8 mouse cellular contexts compared by ENCODE assay signal in the genomic region with DNA sequence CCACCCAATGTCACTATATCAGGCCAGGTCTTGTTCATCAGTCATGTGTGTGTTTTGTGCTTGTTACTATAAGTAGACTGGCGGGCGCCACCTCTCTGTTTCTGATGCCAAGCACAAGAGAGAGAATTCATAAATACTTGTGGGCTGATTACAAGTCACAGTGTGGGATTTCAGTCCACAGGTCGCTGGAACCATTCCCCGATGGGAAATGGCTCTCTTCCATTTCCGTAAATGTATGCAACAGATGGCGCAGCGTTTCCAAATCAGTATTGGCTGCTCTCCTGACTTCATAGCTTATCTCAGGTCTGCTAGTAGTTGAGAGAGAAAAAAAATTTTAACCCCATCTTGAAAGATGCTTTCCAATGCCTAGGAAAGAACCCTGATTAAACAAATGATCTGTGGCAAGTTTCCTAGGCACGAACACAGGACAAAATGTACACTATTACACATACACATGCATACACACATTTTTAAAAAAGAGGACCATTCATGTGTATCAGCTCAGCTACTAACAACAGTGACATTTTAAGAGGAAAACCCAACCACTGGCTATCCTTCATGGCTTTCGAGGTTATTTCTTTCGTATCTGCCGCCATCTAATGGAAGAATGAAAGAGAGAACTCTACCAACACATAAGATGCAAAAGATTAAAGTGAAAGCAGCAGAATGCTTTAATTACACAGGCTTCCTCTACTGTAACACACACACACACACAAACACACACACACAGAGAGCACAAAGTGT. TPM values are rescaled to one million over a fixed set of nuclear protein-coding genes. Genes with fewer than 3 reads are reported as not detected.
DNase-seq lines count a peak whose midpoint lies in the region; ATAC-seq and TF ChIP-seq lines count a peak whose summit lies in the region.

No protein-coding gene starts in this region.

- TF ChIP-seq POLR2A in bone marrow macrophage, adult 2 months (IDR thresholded peaks at IDR 0.05; ENCODE audit: borderline replicate concordance, low read depth, low read length), result no peak

- H3K27ac ChIP-seq in bone marrow macrophage, adult 2 months (ENCODE audit: insufficient read depth, low read depth, low read length), result no peak overlapping the region
- peak overlapping the region; percentile 93; the same call in 1 of the 2 replicates for H3K27ac ChIP-seq in hindbrain, embryonic 10.5 days
- H3K27ac ChIP-seq in limb, embryonic 13.5 days, result peak overlapping the region; percentile 89; the same call in 1 of the 2 replicates
- H3K27ac ChIP-seq in midbrain, embryonic 16.5 days (ENCODE audit: low read length), result no peak overlapping the region

- H3K4me3 ChIP-seq in bone marrow macrophage, adult 2 months (ENCODE audit: insufficient read depth, low read length), result peak overlapping the region; percentile 66
- peak overlapping the region; percentile 67 for H3K4me3 ChIP-seq in erythroblast, embryonic 14.5 days (replicated peaks)
- peak overlapping the region; percentile 69 for H3K4me3 ChIP-seq in hindbrain, embryonic 10.5 days
- peak overlapping the region; percentile 89 for H3K4me3 ChIP-seq in limb, embryonic 13.5 days
- H3K4me3 ChIP-seq in midbrain, embryonic 16.5 days (ENCODE audit: low read depth, low read length), result peak overlapping the region; percentile 85

- H3K4me2 ChIP-seq in limb, embryonic 13.5 days (replicated peaks), result peak overlapping the region; percentile 77
- peak overlapping the region; percentile 99 for H3K4me2 ChIP-seq in midbrain, embryonic 16.5 days (ENCODE audit: low read length)

- peak; percentile 74 for ATAC-seq in frontal cortex, adult (ENCODE audit: low TSS enrichment)
- peak; percentile 24; the same call in 1 of the 2 replicates for ATAC-seq in limb, embryonic 13.5 days (ENCODE audit: low FRiP score, low read depth)
- ATAC-seq in midbrain, embryonic 16.5 days, result peak; percentile 18; the same call in 1 of the 2 replicates

- H3K9me3 ChIP-seq in erythroblast, embryonic 14.5 days (ENCODE audit: control insufficient read depth, low read length), result no peaks in the 10 kb centered on the region
- H3K9me3 ChIP-seq in hindbrain, embryonic 10.5 days, result no peaks in the 10 kb centered on the region
- no peaks in the 10 kb centered on the region for H3K9me3 ChIP-seq in limb, embryonic 13.5 days
- H3K9me3 ChIP-seq in midbrain, embryonic 16.5 days (replicated peaks; ENCODE audit: control insufficient read depth, low read length, poor library complexity, severe bottlenecking), result no peaks in the 10 kb centered on the region

- DNase-seq in frontal cortex, postnatal 14 days (ENCODE audit: low spot score in 2 of 2), result no peak
- DNase-seq in hindbrain, embryonic 10.5 days (ENCODE audit: low spot score), result peak; percentile 40
- no peak for DNase-seq in left cerebral cortex, adult 9 months (ENCODE audit: low spot score in 2 of 2)

- 17% methylated on average over 11 of the region's 11 CpGs for WGBS in hindbrain, embryonic 10.5 days
- 6% methylated on average over 11 of the region's 11 CpGs for WGBS in limb, embryonic 13.5 days
- 10% methylated on average over 11 of the region's 11 CpGs for WGBS in midbrain, embryonic 16.5 days

- peaks cover 8% of the 10 kb centered on the region for H3K4me1 ChIP-seq in bone marrow macrophage, adult 2 months (ENCODE audit: control insufficient read depth, insufficient read depth, low read length)
- peaks cover 26% of the 10 kb centered on the region for H3K4me1 ChIP-seq in erythroblast, embryonic 14.5 days (ENCODE audit: control insufficient read depth)
- peaks cover 42% of the 10 kb centered on the region for H3K4me1 ChIP-seq in hindbrain, embryonic 10.5 days (replicated peaks)
- peaks cover 47% of the 10 kb centered on the region for H3K4me1 ChIP-seq in limb, embryonic 13.5 days
- H3K4me1 ChIP-seq in midbrain, embryonic 16.5 days (ENCODE audit: control insufficient read depth, insufficient read depth, low read length), result peaks cover 12% of the 10 kb centered on the region

- no peak for TF ChIP-seq CTCF in bone marrow macrophage, adult 2 months (IDR thresholded peaks at IDR 0.05; ENCODE audit: low read depth, low read length)

- H3K36me3 ChIP-seq in erythroblast, embryonic 14.5 days (ENCODE audit: control insufficient read depth), result no peaks in the 10 kb centered on the region
- H3K36me3 ChIP-seq in hindbrain, embryonic 10.5 days, result no peaks in the 10 kb centered on the region
- no peaks in the 10 kb centered on the region for H3K36me3 ChIP-seq in limb, embryonic 13.5 days
- H3K36me3 ChIP-seq in midbrain, embryonic 16.5 days (ENCODE audit: control insufficient read depth, insufficient read depth, low read length), result no peaks in the 10 kb centered on the region

- H3K9ac ChIP-seq in limb, embryonic 13.5 days, result peak overlapping the region; percentile 90; the same call in 1 of the 2 replicates
- 0 out of 2 replicates have a peak overlapping the region, but pooled peaks have one; percentile 85 for H3K9ac ChIP-seq in midbrain, embryonic 16.5 days (ENCODE audit: low read depth, low read length)

- H3K27me3 ChIP-seq in erythroblast, embryonic 14.5 days (ENCODE audit: control insufficient read depth), result peaks cover 66% of the 10 kb centered on the region
- 0 out of 2 replicates have a peak, but pooled peaks cover 8% of the 10 kb centered on the region for H3K27me3 ChIP-seq in hindbrain, embryonic 10.5 days (ENCODE audit: insufficient read depth, poor library complexity, severe bottlenecking)
- H3K27me3 ChIP-seq in limb, embryonic 13.5 days, result no peaks in the 10 kb centered on the region
- no peaks in the 10 kb centered on the region for H3K27me3 ChIP-seq in midbrain, embryonic 16.5 days (ENCODE audit: control insufficient read depth, insufficient read depth, low read depth, low read length)

RNA-seq across cellular contexts. Expression of a gene that starts 0.8 kb away (rescaled TPM):
- 0.35 TPM in 1 of 2 replicates, not detected in the other for polyA plus RNA-seq in bone marrow macrophage, adult 2 months (2012; ENCODE audit: insufficient read depth, insufficient read length, missing spikeins)
- 0.04 and 0.08 TPM in 2 replicates for polyA plus RNA-seq in erythroblast, embryonic 14.5 days (2012)
- 45.3 and 46.6 TPM in 2 replicates for polyA plus RNA-seq in hindbrain, embryonic 10.5 days (2016; fragmentation: Nextera tagmentation; extraction: Ambion mirVana)
- polyA plus RNA-seq in limb, embryonic 13.5 days (2015; fragmentation: Nextera tagmentation; extraction: Ambion mirVana), result 55.4 and 57.6 TPM in 2 replicates
- polyA plus RNA-seq in midbrain, embryonic 16.5 days (2015; fragmentation: Nextera tagmentation; extraction: Ambion mirVana), result 16.3 and 17.4 TPM in 2 replicates

RNA-seq across cellular contexts. Expression of a gene that starts 7.0 kb away (rescaled TPM):
- polyA plus RNA-seq in bone marrow macrophage, adult 2 months (2012; ENCODE audit: insufficient read depth, insufficient read length, missing spikeins), result 15.1 and 15.5 TPM in 2 replicates
- polyA plus RNA-seq in erythroblast, embryonic 14.5 days (2012), result 0.77 and 1.0 TPM in 2 replicates
- 123 and 148 TPM in 2 replicates for polyA plus RNA-seq in hindbrain, embryonic 10.5 days (2016; fragmentation: Nextera tagmentation; extraction: Ambion mirVana)
- polyA plus RNA-seq in limb, embryonic 13.5 days (2015; fragmentation: Nextera tagmentation; extraction: Ambion mirVana), result 125 and 126 TPM in 2 replicates
- 95.9 and 105 TPM in 2 replicates for polyA plus RNA-seq in midbrain, embryonic 16.5 days (2015; fragmentation: Nextera tagmentation; extraction: Ambion mirVana)

Comparison
In these comparisons a context has a peak if more than half of its experiments do, and no peak if none do; other contexts are left out.
1. ATAC-seq: peak in every context shown above with its lines; median percentile 74 in frontal cortex, adult; 24 in limb, embryonic 13.5 days; 18 in midbrain, embryonic 16.5 days.
2. H3K27ac ChIP-seq: peak in hindbrain, embryonic 10.5 days (single experiment) and limb, embryonic 13.5 days (single experiment); none in bone marrow macrophage, adult 2 months (single experiment) and midbrain, embryonic 16.5 days (single experiment).
3. RNA of a gene that starts 0.8 kb away (polyA plus RNA-seq): 55.4 to 57.6 TPM in limb, embryonic 13.5 days, 45.3 to 46.6 TPM in hindbrain, embryonic 10.5 days and 16.3 to 17.4 TPM in midbrain, embryonic 16.5 days; 0.35 TPM in bone marrow macrophage, adult 2 months and 0.04 to 0.08 TPM in erythroblast, embryonic 14.5 days; every median in the first group is over 10 times any median in the second.
4. Peak in every context shown above with its lines, with median percentiles within 50 percentile points of each other: H3K4me3 ChIP-seq.